Mouse (Mus musculus) thymus, postnatal 0 days (tissue): ENCODE measurements at regions not wholly inside any gene's neighbourhood (a gene's known extent, or its start where the extent isn't known, plus 50 kb on each side); places are given as distances from the start of the nearest gene placed in this dataset.

Experiments
- DNase-seq: peaks from one replicate; pipeline ENCODE4 v3.0.0-alpha.2; 2015; ENCODE audit warnings: low spot score

- no peak for DNase-seq
Observed at GRCm38 (mm10) chr10:23610485-23610884, 176.6 kb downstream of the Rps12 start.

GRCm38 (mm10) chr10:23610046-23610445, 177.0 kb downstream of the Rps12 start:
- DNase-seq = no peak

- DNase-seq = no peak
Observed at GRCm38 (mm10) chr10:23609270-23609914, 177.7 kb downstream of the Rps12 start.

GRCm38 (mm10) chr10:23600701-23601100, 186.4 kb downstream of the Rps12 start:
- no peak for DNase-seq

- DNase-seq = no peak
Observed at GRCm38 (mm10) chr10:23595541-23595940, 191.5 kb downstream of the Rps12 start.

GRCm38 (mm10) chr10:23580230-23580629, 206.8 kb downstream of the Rps12 start:
- no peak for DNase-seq

GRCm38 (mm10) chr10:23571013-23571412, 216.1 kb downstream of the Rps12 start:
- DNase-seq = no peak

GRCm38 (mm10) chr10:23569386-23569785, 217.7 kb downstream of the Rps12 start:
- no peak for DNase-seq

GRCm38 (mm10) chr10:23562273-23562885, 211.8 kb upstream of the Eya4 start:
- DNase-seq = no peak

GRCm38 (mm10) chr10:23559980-23560658, 209.5 kb upstream of the Eya4 start:
- no peak for DNase-seq

GRCm38 (mm10) chr10:23557828-23558227, 207.2 kb upstream of the Eya4 start:
- DNase-seq = no peak

- DNase-seq = no peak
Observed at GRCm38 (mm10) chr10:23549207-23549606, 198.6 kb upstream of the Eya4 start.

GRCm38 (mm10) chr10:23548322-23548721, 197.7 kb upstream of the Eya4 start:
- DNase-seq = no peak

GRCm38 (mm10) chr10:23542712-23543111, 192.1 kb upstream of the Eya4 start:
- no peak for DNase-seq

GRCm38 (mm10) chr10:23541914-23542313, 191.3 kb upstream of the Eya4 start:
- DNase-seq = no peak

- no peak for DNase-seq
Observed at GRCm38 (mm10) chr10:23534636-23535035, 184.1 kb upstream of the Eya4 start.

GRCm38 (mm10) chr10:23531964-23532758, 181.6 kb upstream of the Eya4 start:
- DNase-seq = no peak

- no peak for DNase-seq
Observed at GRCm38 (mm10) chr10:23530715-23531114, 180.1 kb upstream of the Eya4 start.

GRCm38 (mm10) chr10:23526796-23527195, 176.2 kb upstream of the Eya4 start:
- no peak for DNase-seq

- DNase-seq = no peak
Observed at GRCm38 (mm10) chr10:23522664-23523063, 172.1 kb upstream of the Eya4 start.

GRCm38 (mm10) chr10:23493647-23494046, 143.1 kb upstream of the Eya4 start:
- no peak for DNase-seq

- no peak for DNase-seq
Observed at GRCm38 (mm10) chr10:23492971-23493370, 142.4 kb upstream of the Eya4 start.
